Mouse (Mus musculus) heart, embryonic 11.5 days (tissue): ENCODE results near the gene Coro2a. TPM values are rescaled to one million over a fixed set of nuclear protein-coding genes. Genes with fewer than 3 reads are reported as not detected.
A peak's percentile ranks its signal among the peaks of the same experiment; 100 is the strongest.

ENCODE experiments used
- ATAC-seq: fragments of 200-750 bp; cut with Nextera tagmentation; replicated peaks from 2 replicates; pipeline ENCODE4 v1.8.0; 2017; ENCODE audit warnings: moderate library complexity; ENCODE audit not compliant: insufficient number of reproducible peaks, low FRiP score, low TSS enrichment
- H3K27ac ChIP-seq: fragments of 300-500 bp; sonication (generic); 2 replicates; pipeline ENCODE4 v1.5.1; 2014; ENCODE audit warnings: mild to moderate bottlenecking, low read depth, low read length
- H3K27me3 ChIP-seq: fragments of 300-500 bp; sonication (generic); 2 replicates; pipeline ENCODE4 v1.6.1; 2014; ENCODE audit warnings: mild to moderate bottlenecking, low read length, mixed read lengths; ENCODE audit not compliant: control insufficient read depth, insufficient read depth
- H3K36me3 ChIP-seq: fragments of 300-500 bp; sonication (generic); 2 replicates; pipeline ENCODE4 v1.6.1; 2014; ENCODE audit warnings: mild to moderate bottlenecking, low read length, moderate library complexity, mixed read lengths; ENCODE audit not compliant: control insufficient read depth, insufficient read depth
- H3K4me1 ChIP-seq: fragments of 300-500 bp; sonication (generic); 2 replicates; pipeline ENCODE4 v1.6.1; 2014; ENCODE audit warnings: low read length; ENCODE audit not compliant: control insufficient read depth, insufficient read depth
- H3K4me2 ChIP-seq: fragments of 300-500 bp; sonication (generic); 2 replicates; pipeline ENCODE4 v1.6.1; 2014; ENCODE audit warnings: mild to moderate bottlenecking, moderate library complexity
- H3K4me3 ChIP-seq: fragments of 300-500 bp; sonication (generic); 2 replicates; pipeline ENCODE4 v1.5.1; 2014; ENCODE audit warnings: low read depth, low read length
- H3K9ac ChIP-seq: fragments of 300-500 bp; sonication (generic); 2 replicates; pipeline ENCODE4 v1.6.1; 2014; ENCODE audit warnings: mild to moderate bottlenecking, low read depth, low read length, moderate library complexity
- H3K9me3 ChIP-seq: fragments of 300-500 bp; sonication (generic); replicated peaks from 2 replicates; pipeline ENCODE4 v1.6.1; 2016; ENCODE audit warnings: low read length; ENCODE audit not compliant: control insufficient read depth
- WGBS: fragments of 180-500 bp; shearing (Covaris S2); extraction: QIAGEN DNeasy Blood & Tissue Kit; methylation state at CpG from one replicate; pipeline ENCODE4 v1.1.7; 2014; ENCODE audit not compliant: insufficient replicate concordance; 5-methylcytosine and 5-hydroxymethylcytosine counted together
- polyA plus RNA-seq: library from polyadenylated mRNA; unstranded; fragments of >200 nt; fragmentation: Nextera tagmentation; extraction: Ambion mirVana; gene quantifications from 2 replicates; pipeline ENCODE4 v1.2.1, GENCODE M21; 2014

The Coro2a gene
- polyA plus RNA-seq, 1 experiment from 2014 or later: 0.50 TPM

DNA sequence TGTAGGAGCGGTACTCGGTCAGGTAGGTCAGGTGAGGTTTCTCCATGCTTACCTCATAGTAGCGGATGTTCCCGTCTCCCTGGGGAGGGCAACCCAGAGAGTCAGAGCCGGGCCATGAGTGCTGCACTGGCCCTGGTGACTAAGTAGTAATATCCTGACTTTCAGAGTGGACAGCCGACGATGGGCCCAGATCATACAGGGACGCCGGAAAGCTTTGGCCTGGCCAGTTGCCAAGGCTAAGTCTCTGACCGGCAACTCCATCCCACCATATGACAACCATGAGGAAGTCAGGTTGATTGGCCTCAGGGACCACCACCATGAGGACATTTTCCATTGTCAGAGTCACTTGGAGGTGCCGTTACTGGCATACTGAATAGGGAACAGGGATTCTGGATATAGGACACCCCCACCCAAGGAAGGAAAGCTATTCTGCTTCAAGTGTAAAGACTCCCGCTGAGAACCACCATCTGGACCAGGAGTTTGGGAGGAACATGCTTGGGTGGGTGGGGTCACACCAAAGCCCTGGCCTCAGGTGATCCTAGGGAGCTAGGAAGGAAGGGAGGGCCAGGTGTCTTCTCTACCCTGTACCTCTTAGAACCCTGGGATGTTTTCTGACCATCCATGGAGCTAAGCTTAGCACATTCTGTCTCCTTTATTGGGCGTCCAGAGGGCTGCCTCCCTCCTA, 58.5 kb downstream of the Coro2a start:
- ATAC-seq: no peak
- no peaks in the 10 kb centered on the region for H3K4me1 ChIP-seq
- 86% methylated on average over 13 of the region's 13 CpGs for WGBS

DNA sequence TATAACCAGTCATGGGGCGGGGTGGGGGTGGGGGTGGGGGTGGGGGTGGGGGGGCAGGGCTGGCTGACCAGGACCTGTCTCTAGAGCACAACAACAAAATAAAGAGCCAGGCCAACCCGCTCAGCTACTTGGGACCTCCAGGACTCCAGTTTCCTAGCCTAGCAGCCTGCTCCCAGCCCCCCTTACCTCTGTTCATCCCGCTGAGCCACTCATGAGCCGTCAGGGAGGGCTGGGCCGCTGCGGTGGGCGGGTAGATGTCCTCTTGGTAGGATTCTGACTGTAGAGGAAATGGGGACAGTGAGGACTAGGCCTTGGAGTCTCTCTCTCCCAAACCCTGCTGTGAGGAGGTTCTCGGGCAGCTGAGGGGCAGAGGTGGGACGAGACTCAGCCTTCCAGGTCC, 60.3 kb downstream of the Coro2a start:
- no peaks in the 10 kb centered on the region for H3K36me3 ChIP-seq
- no peak overlapping the region for H3K4me3 ChIP-seq
- no peak overlapping the region for H3K4me2 ChIP-seq
- no peak overlapping the region for H3K9ac ChIP-seq
- ATAC-seq: no peak
- H3K27ac ChIP-seq: no peak overlapping the region
- 28% methylated on average over 9 of the region's 9 CpGs for WGBS
- no peaks in the 10 kb centered on the region for H3K4me1 ChIP-seq
- H3K9me3 ChIP-seq: no peaks in the 10 kb centered on the region
- H3K27me3 ChIP-seq: peaks cover 33% of the 10 kb centered on the region

More for the DNA sequence above, 58.5 kb downstream of the Coro2a start:
- Histone ChIP-seq H3K4me3 (no peak overlapping the region), H3K9me3 (no peaks in the 10 kb centered on the region), H3K9ac (no peak overlapping the region), H3K4me2 (no peak overlapping the region), H3K27me3 (peaks cover 23% of the 10 kb centered on the region; the same call in 1 of the 2 replicates), H3K27ac (no peak overlapping the region), H3K36me3 (no peaks in the 10 kb centered on the region)

DNA sequence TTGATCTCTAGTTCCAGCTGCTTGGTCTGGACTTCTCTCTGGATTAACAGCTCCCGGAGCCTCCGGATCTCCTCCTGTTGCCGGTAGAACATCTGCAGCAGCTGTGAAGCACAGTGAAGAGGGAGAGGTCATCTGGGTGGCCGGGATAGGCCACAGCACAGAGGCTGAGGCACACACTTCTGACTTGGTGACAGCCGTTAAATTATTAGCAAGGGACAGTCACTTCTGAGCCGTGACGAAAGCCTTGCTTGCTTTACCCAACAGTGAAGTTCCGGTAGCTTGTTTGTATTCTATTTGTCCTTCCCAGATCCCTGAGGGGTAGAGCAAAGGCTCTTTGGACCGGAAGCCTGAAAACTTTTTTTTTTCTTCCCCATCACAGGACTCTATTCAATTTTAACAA, 62.8 kb downstream of the Coro2a start:
- Histone ChIP-seq H3K36me3 (no peaks in the 10 kb centered on the region), H3K4me1 (peaks cover 15% of the 10 kb centered on the region), H3K4me2 (no peak overlapping the region), H3K27ac (no peak overlapping the region), H3K27me3 (peaks cover 56% of the 10 kb centered on the region), H3K9me3 (no peaks in the 10 kb centered on the region), H3K9ac (no peak overlapping the region), H3K4me3 (no peak overlapping the region)
- no peak for ATAC-seq
- WGBS: 46% methylated on average over 9 of the region's 9 CpGs

DNA sequence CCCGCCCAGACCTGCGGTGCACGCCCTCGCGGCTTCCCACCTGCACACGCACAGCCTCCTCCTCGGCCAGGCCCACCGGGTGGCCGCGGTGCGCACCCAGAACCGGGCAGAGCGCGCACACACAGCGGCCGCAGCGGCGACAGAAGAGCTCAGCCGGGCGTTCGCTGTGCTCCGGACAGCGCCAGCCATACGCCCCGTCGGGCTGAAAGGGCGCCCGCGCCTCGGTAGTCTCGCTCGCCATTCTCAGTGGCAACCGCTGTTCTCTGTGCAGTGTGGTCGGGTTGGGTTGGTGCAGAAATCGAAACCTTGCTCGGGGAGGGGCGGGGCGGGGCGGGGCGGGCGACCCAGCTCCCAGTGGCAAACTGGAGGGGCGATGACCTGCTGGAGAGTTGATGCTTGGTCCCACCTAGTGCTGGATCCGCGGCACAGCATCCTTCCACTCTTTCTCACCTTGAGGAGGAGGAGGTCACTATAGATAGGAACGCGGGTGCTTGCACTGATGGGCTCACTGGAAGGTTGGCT, 66.1 kb downstream of the Coro2a start, which contains the start of gene Trim14:
Gene Trim14, minus strand, starts transcription at position 302 of the 522 bp plus-strand sequence.
- peak; percentile 55 for ATAC-seq
- no peaks in the 10 kb centered on the region for H3K9me3 ChIP-seq
- WGBS: under 1% methylated on average over 42 of the region's 46 CpGs
- peak within 1 kb of the TSS; percentile 93 for H3K4me2 ChIP-seq
- no peaks in the 10 kb centered on the region for H3K36me3 ChIP-seq
- peaks cover 17% of the 10 kb centered on the region for H3K4me1 ChIP-seq
- H3K27ac ChIP-seq: no peak within 1 kb of the TSS
- H3K9ac ChIP-seq: peak within 1 kb of the TSS; percentile 54
- H3K27me3 ChIP-seq: peaks cover 67% of the 10 kb centered on the region
- H3K4me3 ChIP-seq: peak within 1 kb of the TSS; percentile 57

DNA sequence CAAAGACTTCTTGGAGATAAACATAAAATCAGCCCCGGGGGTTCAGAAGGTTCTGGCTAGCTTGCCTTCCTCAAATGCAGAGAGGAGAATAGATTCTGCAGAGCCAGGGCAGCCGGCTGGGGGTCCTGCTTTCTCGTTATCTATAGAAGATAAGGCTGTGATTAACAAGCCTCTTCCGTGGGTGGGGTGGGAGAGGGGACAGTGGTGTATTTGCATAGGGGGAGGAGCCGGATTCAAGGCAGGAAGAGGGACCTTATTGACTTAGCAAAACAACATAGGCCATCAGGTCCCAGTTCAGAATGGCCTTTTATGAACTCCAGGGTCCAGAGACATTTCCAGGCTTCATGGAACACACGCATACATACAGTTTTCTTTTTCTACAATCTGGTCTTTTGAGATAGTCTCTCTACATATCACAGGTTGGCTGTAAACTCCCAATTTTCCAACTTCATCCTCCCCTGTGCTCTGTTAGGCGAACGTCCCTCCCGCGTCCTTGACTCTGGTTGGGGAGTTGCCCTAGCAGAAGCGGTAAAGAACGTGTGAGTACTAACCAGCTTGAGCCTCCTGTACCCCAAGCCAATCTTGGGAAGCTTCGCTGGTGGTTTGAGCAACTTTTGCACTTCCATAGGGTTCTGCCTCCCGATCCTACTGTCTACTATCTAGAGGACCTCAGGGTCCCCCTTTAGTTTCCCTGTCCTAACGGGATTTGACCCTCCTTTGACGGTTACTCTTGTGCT, 66.7 kb downstream of the Coro2a start:
- no peaks in the 10 kb centered on the region for H3K36me3 ChIP-seq
- no peaks in the 10 kb centered on the region for H3K9me3 ChIP-seq
- peak; percentile 33; the same call in 1 of the 2 replicates for ATAC-seq
- peaks cover 62% of the 10 kb centered on the region for H3K27me3 ChIP-seq
- H3K4me1 ChIP-seq: peaks cover 17% of the 10 kb centered on the region
- WGBS: 1% methylated on average over 16 of the region's 16 CpGs
- peak overlapping the region; percentile 54 for H3K9ac ChIP-seq
- peak overlapping the region; percentile 57 for H3K4me3 ChIP-seq
- peak overlapping the region; percentile 93 for H3K4me2 ChIP-seq
- H3K27ac ChIP-seq: no peak overlapping the region

DNA sequence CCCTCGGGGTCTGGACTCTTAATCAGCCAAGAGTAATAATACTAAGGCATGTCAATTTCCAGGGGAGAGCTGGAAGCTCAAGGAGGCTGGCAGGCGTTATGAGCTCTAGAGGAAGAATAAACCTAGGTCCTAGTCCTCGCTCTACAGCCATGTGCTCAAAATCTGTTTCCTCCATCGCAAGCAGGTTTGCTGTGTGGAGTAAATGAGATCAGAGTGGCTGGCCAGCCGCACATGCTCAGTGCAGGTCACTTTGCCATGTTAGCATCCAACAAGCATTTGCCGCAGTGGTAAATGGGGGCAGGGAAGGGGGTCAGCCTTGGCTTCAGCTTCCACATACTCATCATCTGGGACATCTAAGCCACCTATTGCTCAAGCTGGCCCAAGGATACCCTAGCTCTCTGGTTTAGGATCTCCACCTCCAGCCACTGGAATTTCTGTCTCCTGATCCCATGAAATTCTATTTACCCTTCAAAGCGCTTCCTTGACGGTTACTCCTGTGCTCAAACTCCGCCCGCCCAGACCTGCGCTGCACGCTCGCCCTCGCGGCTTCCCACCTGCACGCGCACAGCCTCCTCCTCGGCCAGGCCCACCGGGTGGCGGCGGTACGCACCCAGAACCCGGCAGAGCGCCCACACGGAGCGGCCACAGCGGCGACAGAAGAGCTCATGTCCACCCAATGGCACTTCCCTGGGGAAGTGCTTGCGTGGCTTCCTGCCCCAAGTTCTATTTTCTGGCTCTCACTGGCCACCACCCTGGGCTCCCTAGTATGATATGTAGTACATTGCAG, 67.9 kb downstream of the Coro2a start:
- Histone ChIP-seq H3K4me1 (peaks cover 17% of the 10 kb centered on the region), H3K9ac (no peak overlapping the region), H3K27me3 (peaks cover 57% of the 10 kb centered on the region), H3K36me3 (no peaks in the 10 kb centered on the region), H3K4me2 (peak overlapping the region; percentile 93), H3K27ac (no peak overlapping the region), H3K4me3 (peak overlapping the region; percentile 33), H3K9me3 (no peaks in the 10 kb centered on the region)
- 9% methylated on average over 29 of the region's 29 CpGs for WGBS
- no peak for ATAC-seq

DNA sequence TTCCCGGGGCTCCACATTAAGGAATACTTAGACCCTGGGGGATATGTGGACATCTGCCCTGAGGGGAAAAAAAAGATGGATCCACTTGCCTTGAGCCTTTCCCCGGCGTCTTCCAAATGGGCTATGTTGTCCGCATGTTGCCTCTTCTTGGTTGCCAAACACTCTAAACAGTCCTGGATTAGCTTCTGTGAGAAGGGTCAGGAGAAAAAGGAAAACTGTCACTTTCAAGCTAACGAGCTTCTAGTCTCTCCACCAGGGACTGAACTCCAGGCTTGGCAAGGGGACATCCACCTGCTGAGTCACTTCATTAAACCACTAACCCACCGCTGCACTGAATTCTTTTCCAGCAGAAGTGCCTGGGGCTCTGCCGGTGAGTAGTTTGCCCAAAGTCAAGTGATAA, 69.1 kb downstream of the Coro2a start:
- peaks cover 52% of the 10 kb centered on the region for H3K27me3 ChIP-seq
- no peaks in the 10 kb centered on the region for H3K36me3 ChIP-seq
- H3K9ac ChIP-seq: no peak overlapping the region
- H3K4me2 ChIP-seq: no peak overlapping the region
- 69% methylated on average over 7 of the region's 7 CpGs for WGBS
- no peak for ATAC-seq
- no peak overlapping the region for H3K4me3 ChIP-seq
- peaks cover 17% of the 10 kb centered on the region for H3K4me1 ChIP-seq
- no peaks in the 10 kb centered on the region for H3K9me3 ChIP-seq
- no peak overlapping the region for H3K27ac ChIP-seq

DNA sequence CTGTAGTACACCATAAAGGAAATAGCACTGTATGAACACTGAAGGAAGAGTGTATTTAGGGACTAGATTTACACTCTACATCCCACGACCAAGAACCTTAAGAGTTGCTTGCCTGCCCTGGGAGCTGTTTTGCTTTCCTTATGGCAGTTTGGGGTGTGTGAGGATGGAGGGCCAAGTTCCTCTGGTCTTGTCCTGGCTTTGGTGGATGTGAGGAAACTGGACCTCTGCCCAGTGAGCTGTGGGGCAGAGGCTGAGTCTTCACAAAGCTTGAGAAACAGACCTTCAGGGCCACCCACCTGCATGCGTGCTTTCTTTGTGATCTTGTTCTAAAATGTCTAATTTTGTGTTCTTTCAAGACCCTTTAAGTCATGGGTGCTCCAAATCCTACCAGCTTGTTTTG, 69.5 kb downstream of the Coro2a start:
- no peaks in the 10 kb centered on the region for H3K36me3 ChIP-seq
- no peak overlapping the region for H3K4me3 ChIP-seq
- H3K9me3 ChIP-seq: no peaks in the 10 kb centered on the region
- H3K4me2 ChIP-seq: no peak overlapping the region
- no peak for ATAC-seq
- WGBS: 79% methylated on average over 2 of the region's 2 CpGs
- H3K4me1 ChIP-seq: peaks cover 17% of the 10 kb centered on the region
- no peak overlapping the region for H3K9ac ChIP-seq
- peaks cover 48% of the 10 kb centered on the region for H3K27me3 ChIP-seq
- H3K27ac ChIP-seq: no peak overlapping the region
